Mouse (Mus musculus) embryonic facial prominence, embryonic 10.5 days (tissue): ENCODE measurements at regions not wholly inside any gene's neighbourhood (a gene's known extent, or its start where the extent isn't known, plus 50 kb on each side); places are given as distances from the start of the nearest gene placed in this dataset.
A peak's percentile ranks its signal among the peaks of the same experiment; 100 is the strongest.

Experiments used
- DNase-seq: peaks from one replicate; pipeline ENCODE4 v3.0.0-alpha.2; 2017; ENCODE audit warnings: low spot score
- H3K27ac ChIP-seq: fragments of 300-500 bp; sonication (generic); replicated peaks from 2 replicates; pipeline ENCODE4 v1.5.1; 2016; ENCODE audit warnings: mild to moderate bottlenecking
- H3K27me3 ChIP-seq: fragments of 300-500 bp; sonication (generic); replicated peaks from 2 replicates; pipeline ENCODE4 v1.6.1; 2016; ENCODE audit warnings: low read depth, mild to moderate bottlenecking; ENCODE audit not compliant: poor library complexity, severe bottlenecking
- H3K36me3 ChIP-seq: fragments of 300-500 bp; sonication (generic); replicated peaks from 2 replicates; pipeline ENCODE4 v1.6.1; 2016; ENCODE audit warnings: mild to moderate bottlenecking, moderate library complexity
- H3K4me1 ChIP-seq: fragments of 300-500 bp; sonication (generic); 2 replicates; pipeline ENCODE4 v1.6.1; 2016
- H3K4me3 ChIP-seq: fragments of 300-500 bp; sonication (generic); 2 replicates; pipeline ENCODE4 v1.5.1; 2016; ENCODE audit warnings: mild to moderate bottlenecking, moderate library complexity
- H3K9me3 ChIP-seq: fragments of 300-500 bp; sonication (generic); 2 replicates; pipeline ENCODE4 v1.6.1; 2016; ENCODE audit warnings: mild to moderate bottlenecking
- WGBS: fragments of 180-500 bp; shearing (Covaris S2); methylation state at CpG from one replicate; pipeline ENCODE4 v1.1.7; 2016; 5-methylcytosine and 5-hydroxymethylcytosine counted together

GRCm38 (mm10) chr11:63518847-63519246 lies 390.1 kb downstream of the Pmp22 start:
- Histone ChIP-seq H3K36me3 (no peaks in the 10 kb centered on the region), H3K9me3 (no peaks in the 10 kb centered on the region), H3K4me3 (no peak overlapping the region), H3K27ac (no peak overlapping the region), H3K27me3 (no peaks in the 10 kb centered on the region), H3K4me1 (peaks cover 5% of the 10 kb centered on the region; the same call in 1 of the 2 replicates)
- DNase-seq, result peak; percentile 15
- 54% methylated on average over 6 of the region's 6 CpGs for WGBS

- 85% methylated on average over 7 of the region's 7 CpGs for WGBS
- no peak overlapping the region for H3K4me3 ChIP-seq
- peaks cover 16% of the 10 kb centered on the region; the same call in 1 of the 2 replicates for H3K27me3 ChIP-seq
- no peak for DNase-seq
- no peaks in the 10 kb centered on the region for H3K9me3 ChIP-seq
- H3K36me3 ChIP-seq, result no peaks in the 10 kb centered on the region
- H3K27ac ChIP-seq, result no peak overlapping the region
- peaks cover 3% of the 10 kb centered on the region; the same call in 1 of the 2 replicates for H3K4me1 ChIP-seq
Observed at GRCm38 (mm10) chr11:63524254-63524653, 395.5 kb downstream of the Pmp22 start.

GRCm38 (mm10) chr11:63525431-63525830 lies 396.6 kb downstream of the Pmp22 start:
- WGBS, result 80% methylated on average over 12 of the region's 12 CpGs
- Histone ChIP-seq H3K4me1 (peaks cover 3% of the 10 kb centered on the region; the same call in 1 of the 2 replicates), H3K9me3 (no peaks in the 10 kb centered on the region), H3K4me3 (no peak overlapping the region), H3K27ac (no peak overlapping the region), H3K36me3 (no peaks in the 10 kb centered on the region), H3K27me3 (peaks cover 16% of the 10 kb centered on the region; the same call in 1 of the 2 replicates)
- DNase-seq, result no peak

- Histone ChIP-seq H3K4me3 (no peak overlapping the region), H3K9me3 (no peaks in the 10 kb centered on the region), H3K27me3 (peaks cover 16% of the 10 kb centered on the region; the same call in 1 of the 2 replicates), H3K36me3 (no peaks in the 10 kb centered on the region), H3K4me1 (peaks cover 3% of the 10 kb centered on the region; the same call in 1 of the 2 replicates), H3K27ac (no peak overlapping the region)
- 70% methylated on average over 3 of the region's 3 CpGs for WGBS
- DNase-seq, result no peak
Observed at GRCm38 (mm10) chr11:63525956-63526355, 396.1 kb downstream of the Hs3st3b1 start.

GRCm38 (mm10) chr11:63532752-63533151 lies 389.3 kb downstream of the Hs3st3b1 start:
- Histone ChIP-seq H3K4me1 (peaks cover 8% of the 10 kb centered on the region; the same call in 1 of the 2 replicates), H3K36me3 (no peaks in the 10 kb centered on the region), H3K4me3 (no peak overlapping the region), H3K27me3 (peaks cover 10% of the 10 kb centered on the region; the same call in 1 of the 2 replicates), H3K9me3 (no peaks in the 10 kb centered on the region), H3K27ac (no peak overlapping the region)
- no peak for DNase-seq
- WGBS, result 84% methylated on average over 5 of the region's 5 CpGs

- Histone ChIP-seq H3K4me1 (peaks cover 8% of the 10 kb centered on the region; the same call in 1 of the 2 replicates), H3K27ac (no peak overlapping the region), H3K36me3 (no peaks in the 10 kb centered on the region), H3K4me3 (no peak overlapping the region), H3K9me3 (no peaks in the 10 kb centered on the region), H3K27me3 (peaks cover 3% of the 10 kb centered on the region; the same call in 1 of the 2 replicates)
- whole genome bisulfite sequencing, result 31% methylated on average over 4 of the region's 4 CpGs
- no peak for DNase-seq
Observed at GRCm38 (mm10) chr11:63533555-63534200, 388.4 kb downstream of the Hs3st3b1 start.

GRCm38 (mm10) chr11:63537693-63538092 lies 384.4 kb downstream of the Hs3st3b1 start:
- no peak for DNase-seq
- Histone ChIP-seq H3K27ac (no peak overlapping the region), H3K36me3 (no peaks in the 10 kb centered on the region), H3K27me3 (peaks cover 3% of the 10 kb centered on the region; the same call in 1 of the 2 replicates), H3K9me3 (no peaks in the 10 kb centered on the region), H3K4me3 (no peak overlapping the region), H3K4me1 (peaks cover 8% of the 10 kb centered on the region; the same call in 1 of the 2 replicates)
- 80% methylated on average over 3 of the region's 3 CpGs for WGBS

- H3K9me3 ChIP-seq, result no peaks in the 10 kb centered on the region
- H3K4me3 ChIP-seq, result no peak overlapping the region
- 73% methylated on average over 7 of the region's 7 CpGs for WGBS
- DNase-seq, result no peak
- H3K36me3 ChIP-seq, result no peaks in the 10 kb centered on the region
- H3K27me3 ChIP-seq, result no peaks in the 10 kb centered on the region
- H3K4me1 ChIP-seq, result peaks cover 17% of the 10 kb centered on the region
- H3K27ac ChIP-seq, result no peak overlapping the region
Observed at GRCm38 (mm10) chr11:63543971-63544696, 378.0 kb downstream of the Hs3st3b1 start.

- Histone ChIP-seq H3K27ac (peak overlapping the region; percentile 36), H3K36me3 (no peaks in the 10 kb centered on the region), H3K27me3 (no peaks in the 10 kb centered on the region), H3K4me3 (no peak overlapping the region), H3K4me1 (peaks cover 17% of the 10 kb centered on the region), H3K9me3 (no peaks in the 10 kb centered on the region)
- WGBS, result 11% methylated on average over 7 of the region's 7 CpGs
- peak; percentile 63 for DNase-seq
Observed at GRCm38 (mm10) chr11:63545516-63545915, 376.6 kb downstream of the Hs3st3b1 start.

- DNase-seq, result no peak
- Histone ChIP-seq H3K4me3 (no peak overlapping the region), H3K4me1 (peaks cover 8% of the 10 kb centered on the region; the same call in 1 of the 2 replicates), H3K27me3 (peaks cover 32% of the 10 kb centered on the region), H3K27ac (no peak overlapping the region), H3K9me3 (no peaks in the 10 kb centered on the region), H3K36me3 (no peaks in the 10 kb centered on the region)
- 79% methylated on average over 6 of the region's 6 CpGs for WGBS
Observed at GRCm38 (mm10) chr11:63560466-63560865, 361.6 kb downstream of the Hs3st3b1 start.

- Histone ChIP-seq H3K36me3 (no peaks in the 10 kb centered on the region), H3K4me3 (no peak overlapping the region), H3K4me1 (peaks cover 8% of the 10 kb centered on the region; the same call in 1 of the 2 replicates), H3K27me3 (peaks cover 47% of the 10 kb centered on the region), H3K27ac (no peak overlapping the region), H3K9me3 (no peaks in the 10 kb centered on the region)
- WGBS, result 57% methylated on average over 2 of the region's 2 CpGs
- no peak for DNase-seq
Observed at GRCm38 (mm10) chr11:63562696-63563095, 359.4 kb downstream of the Hs3st3b1 start.

GRCm38 (mm10) chr11:63565471-63566232 lies 356.4 kb downstream of the Hs3st3b1 start:
- H3K27me3 ChIP-seq, result peaks cover 44% of the 10 kb centered on the region
- no peak overlapping the region for H3K27ac ChIP-seq
- H3K36me3 ChIP-seq, result no peaks in the 10 kb centered on the region
- H3K9me3 ChIP-seq, result no peaks in the 10 kb centered on the region
- peaks cover 26% of the 10 kb centered on the region for H3K4me1 ChIP-seq
- 71% methylated on average over 8 of the region's 8 CpGs for WGBS
- H3K4me3 ChIP-seq, result no peak overlapping the region
- no peak for DNase-seq
